Comparison of ENCODE assay signal across 17 mouse cellular contexts in genomic region chr4:56809050-56809449, GRCm38 (mm10).
"Had no signal": no experiment of that assay in that cellular context is flagged by ENCODE, and none has a peak within 500 bp of the region (broad histone marks: within the 10 kb centered on the region; RNA-seq: fewer than 3 reads in every experiment).

No protein-coding gene starts in this region.

- H3K9ac ChIP-seq: liver, embryonic 12.5 days; liver, embryonic 14.5 days; lung, embryonic 15.5 days; midbrain, embryonic 13.5 days; neural tube, embryonic 12.5 days; stomach, embryonic 15.5 days had no signal

- H3K27ac ChIP-seq: liver, embryonic 12.5 days; liver, embryonic 14.5 days; lung, embryonic 15.5 days; macrophage; midbrain, embryonic 10.5 days; midbrain, embryonic 13.5 days; neural tube, embryonic 12.5 days; stomach, embryonic 15.5 days; stomach, postnatal 0 days had no signal

- ATAC-seq: liver, embryonic 12.5 days; lung, postnatal 0 days; midbrain, embryonic 13.5 days; midbrain, embryonic 16.5 days had no signal

- H3K9me3 ChIP-seq: liver, embryonic 12.5 days; lung, embryonic 15.5 days; midbrain, embryonic 10.5 days; midbrain, embryonic 13.5 days; neural tube, embryonic 12.5 days; stomach, embryonic 15.5 days had no signal

- H3K4me3 ChIP-seq: liver, embryonic 12.5 days; lung, embryonic 15.5 days; midbrain, embryonic 10.5 days; midbrain, embryonic 13.5 days; neural tube, embryonic 12.5 days; stomach, embryonic 15.5 days had no signal

- H3K4me2 ChIP-seq: liver, embryonic 12.5 days; lung, embryonic 15.5 days; midbrain, embryonic 13.5 days; neural tube, embryonic 12.5 days; stomach, embryonic 15.5 days had no signal

- DNase-seq: lung, postnatal 14 days; lung, postnatal 36 days; right cerebral cortex, postnatal 14 days; thymus, adult 2 months; thymus, postnatal 25 days; thymus, postnatal 4 days had no signal

- H3K27me3 ChIP-seq: liver, embryonic 12.5 days; lung, embryonic 15.5 days; midbrain, embryonic 13.5 days; neural tube, embryonic 12.5 days; stomach, embryonic 15.5 days had no signal

- H3K4me1 ChIP-seq: lung, embryonic 15.5 days; neural tube, embryonic 12.5 days; stomach, embryonic 15.5 days had no signal
